ENCODE assay signal across 22 mouse cellular contexts in the genomic region with DNA sequence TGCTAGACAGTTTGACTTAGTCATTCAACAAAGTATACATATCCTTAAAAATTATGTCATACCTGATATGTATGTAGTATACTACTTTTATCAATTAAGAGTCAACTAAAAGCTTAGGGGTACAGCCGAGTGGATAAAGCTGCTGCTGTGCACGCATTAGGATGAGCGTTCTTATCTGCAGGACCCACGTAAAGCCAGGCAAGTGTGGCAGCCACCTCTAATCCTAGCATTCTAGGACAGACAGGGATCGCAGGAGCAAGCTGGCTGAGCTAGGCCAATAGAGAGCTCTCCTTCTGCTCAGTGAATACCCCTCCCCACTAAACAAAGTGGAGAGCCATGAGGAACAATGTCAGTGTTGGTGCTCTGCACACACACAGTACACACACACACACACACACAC.
DNase-seq lines count a peak whose midpoint lies in the region; ATAC-seq and TF ChIP-seq lines count a peak whose summit lies in the region.
"Had no signal": no experiment of that assay in that cellular context is flagged by ENCODE, and none has a peak within 500 bp of the region (broad histone marks: within the 10 kb centered on the region; RNA-seq: fewer than 3 reads in every experiment).

No protein-coding gene starts in this region.

- H3K9ac ChIP-seq in liver, embryonic 12.5 days: no peak overlapping the region
- no peak overlapping the region for H3K9ac ChIP-seq in liver, embryonic 13.5 days
- no peak overlapping the region for H3K9ac ChIP-seq in liver, embryonic 14.5 days (replicated peaks)
- H3K9ac ChIP-seq: embryonic facial prominence, embryonic 13.5 days; embryonic facial prominence, embryonic 15.5 days; forebrain, embryonic 12.5 days had no signal

- H3K4me3 ChIP-seq in liver, embryonic 12.5 days: no peak overlapping the region
- no peak overlapping the region for H3K4me3 ChIP-seq in liver, embryonic 13.5 days (replicated peaks)
- H3K4me3 ChIP-seq in liver, embryonic 14.5 days (ENCODE audit: insufficient read depth in 1 of 2, low read depth in 2 of 2, low read length in 2 of 2): no peak overlapping the region
- H3K4me3 ChIP-seq: embryonic facial prominence, embryonic 13.5 days; embryonic facial prominence, embryonic 15.5 days; erythroblast, embryonic 14.5 days; forebrain, embryonic 10.5 days; forebrain, embryonic 12.5 days had no signal

- peak; percentile 35 for ATAC-seq in liver, embryonic 12.5 days
- peak; percentile 59; the same call in 1 of the 2 replicates for ATAC-seq in liver, embryonic 13.5 days (ENCODE audit: low read depth)
- ATAC-seq in liver, embryonic 14.5 days (ENCODE audit: insufficient read depth): 0 out of 2 replicates have a peak, but pooled peaks have one; percentile 13
- ATAC-seq: forebrain, embryonic 14.5 days had no signal

- no peak overlapping the region for H3K27ac ChIP-seq in liver, embryonic 12.5 days
- H3K27ac ChIP-seq in liver, embryonic 13.5 days: no peak overlapping the region
- no peak overlapping the region for H3K27ac ChIP-seq in liver, embryonic 14.5 days
- H3K27ac ChIP-seq: embryonic facial prominence, embryonic 13.5 days; embryonic facial prominence, embryonic 15.5 days; forebrain, embryonic 10.5 days; forebrain, embryonic 12.5 days had no signal

- TF ChIP-seq CTCF in liver, embryonic 14.5 days (IDR thresholded peaks at IDR 0.05; ENCODE audit: low read depth): no peak

- no peaks in the 10 kb centered on the region for H3K9me3 ChIP-seq in liver, embryonic 12.5 days (replicated peaks)
- no peaks in the 10 kb centered on the region for H3K9me3 ChIP-seq in liver, embryonic 13.5 days (replicated peaks)
- no peaks in the 10 kb centered on the region for H3K9me3 ChIP-seq in liver, embryonic 14.5 days (ENCODE audit: control insufficient read depth, low read length)
- H3K9me3 ChIP-seq: embryonic facial prominence, embryonic 13.5 days; embryonic facial prominence, embryonic 15.5 days; forebrain, embryonic 10.5 days; forebrain, embryonic 12.5 days had no signal

- 54% methylated on average over 5 of the region's 5 CpGs for WGBS in liver, embryonic 12.5 days (ENCODE audit: insufficient replicate concordance)
- WGBS in liver, embryonic 13.5 days (ENCODE audit: insufficient replicate concordance): 54% methylated on average over 5 of the region's 5 CpGs
- 39% methylated on average over 5 of the region's 5 CpGs for WGBS in liver, embryonic 14.5 days (ENCODE audit: insufficient replicate concordance)

- peaks cover 4% of the 10 kb centered on the region; the same call in 1 of the 2 replicates for H3K36me3 ChIP-seq in liver, embryonic 12.5 days
- no peaks in the 10 kb centered on the region for H3K36me3 ChIP-seq in liver, embryonic 13.5 days
- no peaks in the 10 kb centered on the region for H3K36me3 ChIP-seq in liver, embryonic 14.5 days (replicated peaks; ENCODE audit: control insufficient read depth, insufficient read depth, low read depth)
- H3K36me3 ChIP-seq: embryonic facial prominence, embryonic 13.5 days; embryonic facial prominence, embryonic 15.5 days; forebrain, embryonic 10.5 days; forebrain, embryonic 12.5 days had no signal

- H3K27me3 ChIP-seq in liver, embryonic 12.5 days (replicated peaks): no peaks in the 10 kb centered on the region
- no peaks in the 10 kb centered on the region for H3K27me3 ChIP-seq in liver, embryonic 13.5 days
- no peaks in the 10 kb centered on the region for H3K27me3 ChIP-seq in liver, embryonic 14.5 days (ENCODE audit: control insufficient read depth, insufficient read depth, low read length)
- H3K27me3 ChIP-seq: embryonic facial prominence, embryonic 13.5 days; embryonic facial prominence, embryonic 15.5 days had no signal

- peaks cover 21% of the 10 kb centered on the region for H3K4me1 ChIP-seq in liver, embryonic 12.5 days
- H3K4me1 ChIP-seq in liver, embryonic 13.5 days (replicated peaks): peaks cover 16% of the 10 kb centered on the region
- peaks cover 2 to 4% of the 10 kb centered on the region in 2 experiments; a peak in 2 of 4 replicates for H3K4me1 ChIP-seq in liver, embryonic 14.5 days (replicated peaks; ENCODE audit: control insufficient read depth in 2 of 2, insufficient read depth in 2 of 2, low read length in 1 of 2)
- H3K4me1 ChIP-seq: embryonic facial prominence, embryonic 13.5 days; embryonic facial prominence, embryonic 15.5 days had no signal

- TF ChIP-seq EP300 in liver, embryonic 14.5 days (IDR thresholded peaks at IDR 0.05; ENCODE audit: low read depth): no peak

- DNase-seq in liver: no peak
- no peak for DNase-seq in liver, embryonic 13.5 days
- no peak for DNase-seq in liver, embryonic 14.5 days (ENCODE audit: low read depth in 3 of 3, low spot score in 3 of 3)
- DNase-seq in thymus, postnatal 0 days (ENCODE audit: low spot score): no peak
- no peak for DNase-seq in heart, adult 9 months (ENCODE audit: low spot score in 2 of 2)
- DNase-seq: adrenal gland, adult 2 months; adrenal gland, postnatal 10 days; adrenal gland, postnatal 25 days; cerebellum, adult 11 months; cerebellum, adult 18-20 months; cerebellum, adult 8-10 months; cerebellum, adult 9-11 months; cerebellum, postnatal 14 days; cerebellum, postnatal 36 days; embryo, embryonic 11 days had no signal

- H3K4me2 ChIP-seq in liver, embryonic 12.5 days: no peak overlapping the region
- H3K4me2 ChIP-seq in liver, embryonic 13.5 days: no peak overlapping the region
- no peak overlapping the region for H3K4me2 ChIP-seq in liver, embryonic 14.5 days (ENCODE audit: low read depth)
- H3K4me2 ChIP-seq: embryonic facial prominence, embryonic 13.5 days; embryonic facial prominence, embryonic 15.5 days; forebrain, embryonic 12.5 days had no signal
